Mouse (Mus musculus) cerebellum, adult 2 months (tissue): ENCODE measurements at regions not wholly inside any gene's neighbourhood (a gene's known extent, or its start where the extent isn't known, plus 50 kb on each side); places are given as distances from the start of the nearest gene placed in this dataset.

Experiments
- DNase-seq, 2 experiments: peaks; one replicate each; pipeline ENCODE4 v3.0.0; 2021
- H3K27ac ChIP-seq: fragments of 200-500 bp; 2 replicates; pipeline ENCODE4 v1.5.1; 2012; ENCODE audit warnings: low read length, control low read depth, inconsistent platforms; ENCODE audit not compliant: insufficient read depth
- H3K27me3 ChIP-seq: fragments of 200-500 bp; 2 replicates; pipeline ENCODE4 v1.6.1; 2012; ENCODE audit warnings: inconsistent platforms, mild to moderate bottlenecking, low read length, moderate library complexity; ENCODE audit not compliant: control insufficient read depth, insufficient read depth
- H3K4me1 ChIP-seq: fragments of 200-500 bp; 2 replicates; pipeline ENCODE4 v1.6.1; 2011; ENCODE audit warnings: low read length; ENCODE audit not compliant: control insufficient read depth, insufficient read depth
- H3K4me3 ChIP-seq: fragments of 200-500 bp; replicated peaks from 2 replicates; pipeline ENCODE3; 2011; ENCODE audit warnings: mild to moderate bottlenecking, low read depth, low read length, control low read depth; ENCODE audit not compliant: insufficient read depth
- CTCF ChIP-seq: fragments of 200-500 bp; IDR thresholded peaks from 2 replicates; pipeline ENCODE4 v1.5.1; 2011; ENCODE audit warnings: low read depth, mild to moderate bottlenecking, control low read depth, low read length, moderate library complexity, borderline replicate concordance; ENCODE audit not compliant: insufficient read depth
- POLR2A ChIP-seq: fragments of 200-500 bp; IDR thresholded peaks from 2 replicates; pipeline ENCODE4 v1.6.1; 2011; ENCODE audit warnings: low read length, control low read depth, borderline replicate concordance; ENCODE audit not compliant: insufficient read depth
- WGBS: fragments of 180-500 bp; shearing (Covaris S2); methylation state at CpG from one replicate; pipeline ENCODE4 v1.1.7; 2018; 5-methylcytosine and 5-hydroxymethylcytosine counted together

GRCm38 (mm10) chr5:43088650-43089397, 144.1 kb upstream of the Cpeb2 start:
- Histone ChIP-seq H3K27me3 (no peaks in the 10 kb centered on the region), H3K4me1 (peaks cover 4% of the 10 kb centered on the region; the same call in 1 of the 2 replicates), H3K4me3 (no peak overlapping the region), H3K27ac (no peak overlapping the region)
- no peak for DNase-seq
- WGBS, result 80% methylated on average over 12 of the region's 12 CpGs
- TF ChIP-seq POLR2A (no peak), CTCF (no peak)

GRCm38 (mm10) chr5:43089475-43089874, 143.5 kb upstream of the Cpeb2 start:
- DNase-seq, result no peak
- no peak overlapping the region for H3K27ac ChIP-seq
- H3K27me3 ChIP-seq, result no peaks in the 10 kb centered on the region
- H3K4me1 ChIP-seq, result peaks cover 9% of the 10 kb centered on the region
- H3K4me3 ChIP-seq, result no peak overlapping the region
- WGBS, result 65% methylated on average over 2 of the region's 2 CpGs
- no peak for TF ChIP-seq CTCF
- no peak for TF ChIP-seq POLR2A

DNA sequence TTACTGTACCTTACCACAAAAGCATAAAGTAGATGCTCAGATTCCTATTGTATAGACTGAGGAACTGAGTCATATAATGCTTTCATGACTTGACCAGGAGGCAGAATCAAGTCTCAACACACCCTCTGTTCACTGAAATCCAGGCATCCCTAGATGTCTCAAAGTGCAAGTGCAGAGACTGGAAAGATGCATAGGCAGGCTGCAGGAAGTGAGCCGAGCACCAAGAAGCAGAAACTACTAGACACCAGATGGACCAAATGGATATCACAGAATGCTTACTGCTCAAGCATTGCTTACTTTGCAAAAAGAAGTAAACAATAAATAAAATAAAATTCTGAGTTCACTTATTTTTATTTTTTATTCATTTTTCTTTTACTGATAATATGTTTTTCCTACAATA, 143.0 kb upstream of the Cpeb2 start:
- no peak overlapping the region for H3K4me3 ChIP-seq
- TF ChIP-seq CTCF (no peak), POLR2A (no peak)
- H3K27ac ChIP-seq, result no peak overlapping the region
- no peaks in the 10 kb centered on the region for H3K27me3 ChIP-seq
- WGBS, result 74% methylated on average over 1 of the region's 1 CpGs
- peak in 1 of 2 experiments; percentile 36 for DNase-seq
- peaks cover 11% of the 10 kb centered on the region for H3K4me1 ChIP-seq

DNA sequence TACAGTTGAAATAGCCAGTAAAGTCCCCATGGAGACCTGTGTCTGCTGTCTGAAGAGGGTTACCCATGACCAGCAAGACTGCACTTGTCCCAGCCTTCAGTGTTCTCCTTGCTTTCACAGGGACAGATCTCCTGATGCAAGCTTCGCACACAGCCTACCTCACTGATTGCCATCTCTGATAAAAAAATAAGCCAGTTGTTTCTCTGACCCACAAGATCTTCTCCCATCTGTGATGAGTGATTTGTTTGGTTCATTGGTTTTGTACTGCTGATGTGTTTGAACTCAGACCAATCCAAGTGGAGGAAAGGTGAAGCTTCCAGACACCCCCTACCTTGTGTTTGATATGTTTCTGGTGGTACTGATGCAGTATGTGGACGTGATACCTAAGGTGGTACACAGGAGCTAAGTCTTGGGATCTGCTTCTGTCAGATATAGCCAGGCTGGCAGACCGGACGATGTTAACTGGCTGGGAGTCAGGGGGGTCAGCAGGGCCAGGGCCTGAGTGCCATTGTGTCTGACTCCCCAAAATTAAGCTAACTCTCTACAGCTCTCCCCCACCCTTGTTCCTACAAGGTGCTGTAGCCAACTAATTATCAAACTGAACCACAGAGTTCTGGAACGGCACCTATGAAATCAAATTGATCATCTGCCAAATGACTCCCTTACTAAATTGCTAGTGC, 139.2 kb upstream of the Cpeb2 start:
- no peak for DNase-seq
- H3K4me3 ChIP-seq, result no peak overlapping the region
- H3K27ac ChIP-seq, result no peak overlapping the region
- 68% methylated on average over 5 of the region's 5 CpGs for WGBS
- TF ChIP-seq CTCF (no peak), POLR2A (no peak)
- H3K4me1 ChIP-seq, result peaks cover 6% of the 10 kb centered on the region
- H3K27me3 ChIP-seq, result no peaks in the 10 kb centered on the region

- TF ChIP-seq POLR2A (no peak), CTCF (no peak)
- H3K4me3 ChIP-seq, result no peak overlapping the region
- DNase-seq, result peak in 1 of 2 experiments; percentile 34
- 29% methylated on average over 7 of the region's 7 CpGs for WGBS
- no peak overlapping the region for H3K27ac ChIP-seq
- H3K4me1 ChIP-seq, result peaks cover 6% of the 10 kb centered on the region
- H3K27me3 ChIP-seq, result no peaks in the 10 kb centered on the region
Observed at GRCm38 (mm10) chr5:43094329-43094898, 138.6 kb upstream of the Cpeb2 start.

DNA sequence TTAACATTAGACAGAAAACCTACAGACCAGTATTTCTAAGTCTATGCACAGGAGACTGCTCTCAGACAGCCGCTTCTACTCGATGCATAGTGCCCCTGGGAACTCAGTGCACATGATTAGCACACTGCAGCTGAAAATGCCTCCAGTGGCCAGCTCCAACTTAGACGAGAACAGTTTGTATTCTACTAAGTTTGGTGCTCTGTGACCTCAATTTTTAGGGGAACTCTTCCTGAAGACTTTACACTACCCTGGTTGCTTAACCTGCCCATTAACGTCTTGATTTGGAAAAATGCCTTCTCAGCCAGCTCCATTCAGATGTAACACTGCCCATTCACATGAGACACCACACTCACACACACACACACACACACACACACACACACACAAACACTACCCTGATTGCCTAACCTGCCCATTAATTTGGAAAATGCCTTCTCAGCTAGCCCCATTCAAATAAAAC, 130.9 kb upstream of the Cpeb2 start:
- TF ChIP-seq POLR2A (no peak), CTCF (no peak)
- Histone ChIP-seq H3K27me3 (no peaks in the 10 kb centered on the region), H3K27ac (no peak overlapping the region), H3K4me1 (no peaks in the 10 kb centered on the region), H3K4me3 (no peak overlapping the region)
- 76% methylated on average over 4 of the region's 4 CpGs for WGBS
- DNase-seq, result no peak

GRCm38 (mm10) chr5:43102590-43102989, 130.4 kb upstream of the Cpeb2 start:
- WGBS, result 82% methylated on average over 3 of the region's 3 CpGs
- Histone ChIP-seq H3K4me3 (no peak overlapping the region), H3K27ac (no peak overlapping the region), H3K4me1 (no peaks in the 10 kb centered on the region), H3K27me3 (no peaks in the 10 kb centered on the region)
- no peak for TF ChIP-seq POLR2A
- TF ChIP-seq CTCF, result no peak
- DNase-seq, result no peak
